Mouse (Mus musculus) telencephalon, adult 2 months (tissue): ENCODE results near the gene 4930402H24Rik.

Experiments
- DNase-seq: peaks from one replicate; pipeline ENCODE4 v3.0.0-alpha.2; 2011; ENCODE audit warnings: low read depth, low spot score

4930402H24Rik gene

DNA sequence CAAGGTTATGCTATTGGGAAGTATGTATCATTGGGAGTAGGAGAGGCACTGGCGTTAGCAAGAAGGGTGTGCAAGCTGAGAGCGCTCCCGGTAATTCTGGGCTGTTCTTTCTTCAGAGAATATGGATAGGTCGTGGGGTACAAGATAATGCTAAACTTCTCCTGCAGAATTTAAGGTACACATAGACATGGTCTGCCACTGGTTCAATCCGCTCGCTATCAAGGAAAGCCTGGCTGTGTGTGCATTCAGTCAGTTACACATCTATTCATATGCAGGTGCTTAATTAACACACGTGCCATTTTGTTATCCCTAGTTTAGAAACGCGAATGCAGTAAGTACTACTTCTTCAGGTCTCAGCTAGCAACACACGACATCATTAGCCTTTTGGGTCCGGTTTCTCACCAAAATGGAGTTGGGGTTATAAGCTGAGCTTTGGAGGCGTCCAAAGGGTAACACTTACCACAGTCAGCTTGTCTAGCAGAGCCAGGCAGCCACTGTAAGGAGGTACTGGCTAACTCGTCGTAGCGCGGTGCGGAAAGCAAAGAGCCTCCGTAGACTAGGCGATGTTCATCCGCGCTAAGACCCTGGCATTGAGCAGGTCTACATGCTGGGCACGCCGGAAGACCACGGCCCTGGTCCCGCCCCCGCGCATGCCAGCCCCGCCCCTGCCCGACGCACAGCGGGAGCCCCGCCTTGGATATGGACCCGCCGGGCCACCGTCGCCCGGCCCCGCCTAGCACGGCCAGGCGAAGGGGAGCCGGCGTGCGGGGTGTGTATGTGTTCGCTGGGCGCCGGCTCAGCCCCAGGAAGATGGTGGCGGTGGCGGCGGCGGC lies at the start of gene 4930402H24Rik, which contains the start of gene Atrn:
TSS of gene 4930402H24Rik (minus strand) at position 656 of the 833 bp plus-strand sequence.
TSS of gene Atrn (plus strand) at position 745 of the 833 bp plus-strand sequence.
- peak; percentile 83 for DNase-seq

- peak; percentile 82 for DNase-seq
These were observed 44.3 kb upstream of the 4930402H24Rik start for GRCm38 (mm10) chr2:130950548-130950947.

GRCm38 (mm10) chr2:130949781-130950180 lies 43.6 kb upstream of the 4930402H24Rik start:
- no peak for DNase-seq

GRCm38 (mm10) chr2:130932865-130933264 lies 26.7 kb upstream of the 4930402H24Rik start:
- no peak for DNase-seq

DNA sequence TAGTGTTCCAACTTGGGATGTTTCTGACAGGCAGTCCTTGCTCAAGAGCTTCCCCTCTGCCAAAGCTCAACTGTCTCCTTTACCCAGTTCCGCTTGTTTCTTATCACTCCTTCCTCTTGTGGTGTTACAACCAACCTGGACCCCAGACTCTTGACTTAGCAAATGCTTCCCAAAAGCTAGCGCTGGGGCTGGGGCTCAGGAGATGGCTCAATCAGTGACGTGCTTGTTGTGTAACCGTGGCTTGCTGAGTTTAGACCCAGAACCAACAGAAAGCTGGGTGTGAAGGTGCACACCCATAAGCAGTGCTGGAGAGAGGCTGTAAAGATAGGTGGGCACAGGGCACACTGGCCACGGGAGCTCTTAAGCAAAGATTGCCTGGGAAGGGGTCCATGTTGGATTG lies 23.8 kb upstream of the 4930402H24Rik start:
- no peak for DNase-seq

DNA sequence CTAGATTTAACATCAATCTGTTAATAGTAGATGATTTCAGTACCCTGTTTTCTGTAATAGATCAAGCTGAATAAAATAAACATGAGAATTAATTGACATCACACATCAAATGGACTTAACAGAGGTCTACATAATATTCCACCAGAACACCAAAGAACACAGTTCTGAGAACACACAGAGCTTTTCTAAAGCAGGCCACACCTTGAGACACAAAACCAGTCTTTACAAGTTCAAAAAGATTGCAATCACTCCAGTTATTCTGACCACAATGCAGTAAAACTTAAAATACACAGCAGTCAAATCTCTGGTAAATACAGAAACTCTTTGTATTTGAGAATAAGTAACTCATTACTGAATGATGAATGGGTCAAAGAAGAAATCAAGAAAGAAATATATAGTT lies 22.3 kb upstream of the 4930402H24Rik start:
- no peak for DNase-seq

- no peak for DNase-seq
These were observed 21.8 kb upstream of the 4930402H24Rik start for GRCm38 (mm10) chr2:130928031-130928430.

DNA sequence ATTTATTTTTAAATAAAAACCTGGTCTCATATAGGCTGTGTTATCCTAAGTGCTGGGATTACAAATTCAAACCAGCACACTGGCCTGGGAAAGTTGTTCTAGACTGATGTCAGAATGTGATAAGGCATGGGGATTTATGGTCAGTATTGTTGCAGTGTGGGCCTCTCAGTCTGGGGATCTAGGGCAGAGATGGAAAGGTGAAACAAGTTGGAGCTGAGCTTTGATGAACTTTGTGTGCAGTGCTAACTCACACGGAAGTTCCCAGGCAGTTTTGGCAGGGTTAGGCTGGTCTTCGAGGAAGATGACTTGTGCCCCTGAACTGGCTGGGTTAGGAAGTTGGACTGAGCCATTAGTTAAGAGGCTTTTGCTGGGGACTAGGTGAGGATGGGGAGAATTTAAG lies 18.7 kb upstream of the 4930402H24Rik start:
- no peak for DNase-seq

- DNase-seq: no peak
These were observed 12.9 kb upstream of the 4930402H24Rik start for GRCm38 (mm10) chr2:130919062-130919593.

DNA sequence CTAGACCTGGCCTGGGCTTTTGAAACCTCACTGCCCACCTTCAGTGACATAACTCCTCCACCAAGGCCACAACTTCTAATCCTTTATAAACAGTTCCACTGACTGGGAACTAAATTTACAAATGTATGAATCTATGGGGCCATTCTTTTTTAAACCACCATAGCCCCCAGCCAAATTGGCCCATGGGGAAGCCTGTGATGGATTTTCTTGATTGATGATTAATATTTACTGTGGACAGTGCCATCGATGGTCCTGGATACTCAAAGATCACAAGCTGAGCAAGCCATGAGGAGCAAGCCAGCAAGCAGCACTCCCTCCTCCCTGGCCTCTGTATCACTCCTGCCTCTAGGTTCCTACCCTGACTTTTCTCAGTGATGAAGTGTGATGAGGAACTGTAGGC lies 11.5 kb upstream of the 4930402H24Rik start:
- DNase-seq: no peak

DNA sequence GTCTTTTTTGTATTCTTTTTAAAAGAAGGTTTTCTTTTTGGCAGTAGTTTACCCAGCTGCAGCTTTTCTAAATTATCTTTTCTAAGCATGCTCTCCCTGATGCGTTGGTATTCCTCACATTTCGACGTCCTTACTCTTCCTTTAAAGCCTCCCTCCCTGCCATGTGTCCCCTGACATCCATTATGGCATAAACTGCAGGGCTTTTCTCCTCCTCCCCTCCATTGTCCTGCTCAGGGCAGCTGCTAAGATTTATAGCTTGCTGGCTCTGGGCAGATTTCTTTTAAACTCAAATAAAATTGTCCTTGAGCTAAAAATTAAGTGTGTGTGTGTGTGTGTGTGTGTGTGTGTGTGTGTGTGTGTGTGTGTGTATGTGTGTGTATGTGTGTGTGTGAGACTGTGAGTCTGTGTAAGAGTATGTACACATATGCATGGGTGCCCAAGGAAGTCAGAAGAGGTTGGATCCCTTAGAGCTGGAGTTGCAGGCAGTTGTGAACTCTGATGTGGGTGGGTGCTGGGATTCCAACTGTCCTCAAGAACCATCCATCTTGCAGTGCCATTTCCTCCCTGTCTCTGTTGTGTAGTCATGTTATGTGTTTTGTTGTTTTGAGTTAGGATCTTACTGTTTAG lies 10.4 kb upstream of the 4930402H24Rik start:
- no peak for DNase-seq

DNA sequence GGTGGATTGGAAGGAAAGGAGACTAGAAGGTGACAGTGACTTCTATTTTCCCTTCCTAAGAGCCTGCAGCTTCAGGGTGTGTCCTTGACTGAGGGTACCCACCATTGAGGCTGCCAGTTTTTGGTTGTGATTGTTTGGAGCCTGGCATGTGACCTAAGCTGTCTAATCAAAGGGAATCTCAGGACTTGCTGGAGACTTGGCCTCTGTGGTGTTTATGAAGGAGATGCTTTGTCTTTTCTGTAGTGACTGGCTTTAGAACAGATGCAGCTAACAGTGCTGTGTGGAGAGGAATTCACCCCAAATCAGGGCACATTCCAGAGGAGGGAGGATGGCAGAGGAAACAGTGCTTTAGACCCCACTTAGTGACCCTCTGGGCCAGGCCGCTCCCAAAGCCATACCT lies 8.7 kb upstream of the 4930402H24Rik start:
- DNase-seq: no peak

DNA sequence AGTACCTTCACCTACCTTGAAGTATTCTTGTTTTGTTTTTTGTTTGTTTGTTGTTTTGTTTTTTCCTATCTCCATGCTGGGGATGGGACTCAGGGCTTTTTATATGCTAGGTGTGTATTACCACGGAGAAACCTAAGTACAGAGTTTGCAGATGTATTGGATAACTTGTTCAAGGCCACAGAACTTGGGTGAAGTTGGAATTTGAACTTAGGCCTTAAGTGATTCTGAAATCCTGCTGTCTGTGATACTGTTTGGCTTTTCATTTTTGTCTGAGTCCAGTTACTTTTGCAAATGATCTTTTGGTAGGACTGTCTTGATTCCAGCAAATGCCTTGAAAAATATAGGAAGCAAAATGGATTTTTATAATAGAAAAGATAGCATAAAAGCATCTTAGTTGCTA lies 5.5 kb upstream of the 4930402H24Rik start:
- no peak for DNase-seq

- no peak for DNase-seq
These were observed 544 bp upstream of the 4930402H24Rik start for GRCm38 (mm10) chr2:130906584-130907315.

GRCm38 (mm10) chr2:130898783-130899182 lies 7.4 kb downstream of the 4930402H24Rik start:
- no peak for DNase-seq

- no peak for DNase-seq
These were observed 8.3 kb downstream of the 4930402H24Rik start for GRCm38 (mm10) chr2:130897856-130898255.

GRCm38 (mm10) chr2:130896944-130897343 lies 9.3 kb downstream of the 4930402H24Rik start:
- no peak for DNase-seq

- no peak for DNase-seq
These were observed 18.8 kb downstream of the 4930402H24Rik start for GRCm38 (mm10) chr2:130887456-130887855.

DNA sequence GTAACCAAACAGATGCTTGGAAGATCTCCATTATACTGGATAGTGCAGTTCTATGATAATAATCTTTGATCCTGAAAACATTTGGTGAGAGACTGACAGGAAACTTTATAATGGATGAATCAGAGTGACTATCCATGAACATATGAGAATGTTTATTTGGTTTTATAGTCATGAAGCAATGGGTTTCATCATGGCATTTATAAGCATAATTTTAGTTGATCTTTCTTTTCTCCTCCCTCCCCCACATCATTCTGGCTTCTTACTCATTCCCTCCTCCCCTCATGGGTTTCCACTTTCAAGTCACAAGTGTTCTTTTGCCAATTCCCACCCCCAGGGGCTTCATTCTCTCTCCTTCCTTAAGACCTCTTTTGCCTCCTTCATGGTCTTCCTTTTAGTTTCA lies 19.2 kb downstream of the 4930402H24Rik start:
- DNase-seq: no peak

DNA sequence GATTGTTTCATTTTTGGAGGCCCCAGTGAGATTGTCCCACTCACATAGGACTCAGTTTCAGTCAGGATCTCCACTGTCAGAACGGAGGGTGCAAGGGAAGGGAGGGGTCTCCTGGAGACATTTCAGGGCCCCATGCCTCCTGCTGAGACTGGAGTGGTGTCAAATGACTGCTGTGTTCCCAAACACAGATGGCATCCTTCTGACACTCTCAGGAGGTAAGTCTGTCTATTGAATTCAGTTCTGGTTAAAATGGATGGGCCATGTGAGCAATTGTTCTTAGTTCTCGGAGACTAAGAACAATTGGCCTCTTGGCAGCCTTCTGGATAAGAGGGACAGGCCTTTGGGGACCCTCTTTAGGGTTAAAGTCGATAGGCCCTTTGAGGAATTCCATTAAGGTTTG lies 28.8 kb downstream of the 4930402H24Rik start:
- DNase-seq: no peak

- no peak for DNase-seq
These were observed 35.3 kb downstream of the 4930402H24Rik start for GRCm38 (mm10) chr2:130870916-130871315.

- no peak for DNase-seq
These were observed 44.1 kb downstream of the 4930402H24Rik start for GRCm38 (mm10) chr2:130862091-130862490.
